Mouse (Mus musculus): ENCODE data around the gene Fbxl18. TPM values are rescaled to one million over a fixed set of nuclear protein-coding genes. Genes with fewer than 3 reads are reported as not detected.

Gene Fbxl18
- polyA plus RNA-seq, 1 experiment from 2014 or later: 16.1 TPM

DNA sequence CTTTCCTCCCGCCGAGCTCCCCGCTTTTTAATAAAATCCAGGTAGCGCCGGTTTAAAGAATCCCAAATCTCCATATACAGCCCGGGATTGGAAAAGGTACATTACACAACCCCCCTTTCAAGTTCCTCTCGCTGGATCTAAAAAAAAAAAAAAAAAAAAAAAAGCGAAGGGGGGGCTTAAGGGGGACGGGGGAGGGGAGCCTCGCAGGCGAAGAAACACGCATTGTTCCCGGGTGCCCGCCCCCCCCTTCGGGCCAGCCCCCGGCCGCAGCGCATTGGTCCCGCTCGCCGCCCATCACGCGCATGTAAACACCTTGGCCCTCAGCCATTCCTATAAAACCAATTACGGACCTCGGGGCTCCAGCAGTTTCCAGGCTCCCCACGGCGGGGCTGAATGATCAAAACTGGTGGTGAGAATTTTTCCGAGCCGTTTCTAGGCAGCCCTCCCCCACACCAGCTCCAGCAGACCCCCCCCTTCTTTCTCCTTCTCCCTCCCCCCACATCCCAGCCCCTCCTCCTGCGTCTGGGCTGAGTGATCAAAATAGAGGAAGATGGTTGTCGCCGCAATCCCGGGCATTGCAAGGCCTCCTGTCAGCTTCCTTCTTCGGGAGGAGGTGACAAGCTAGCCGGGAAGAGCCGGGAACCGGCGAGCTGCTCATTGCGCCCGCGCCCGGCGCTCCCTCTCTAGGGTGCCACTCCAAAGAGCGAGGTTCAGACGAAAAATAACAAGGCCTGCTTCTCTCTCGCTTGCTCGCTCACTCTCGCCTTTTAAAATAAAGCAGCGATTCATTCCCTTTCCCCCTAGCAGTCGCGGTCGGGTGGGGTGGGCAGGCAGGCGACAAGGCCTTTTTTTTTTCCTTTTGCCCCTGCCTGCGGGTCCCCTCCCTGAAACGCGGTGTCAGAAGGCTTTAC is 77.4 kb downstream of the Fbxl18 start, which contains the start of gene Tnrc18:
Gene Tnrc18, minus strand, starts transcription at position 139 of the 911 bp plus-strand sequence.
- Histone ChIP-seq H3K4me2 (replicated peaks) (peak within 1 kb of the TSS; percentile 98), H3K27ac (peak within 1 kb of the TSS; percentile 100), H3K9ac (peak within 1 kb of the TSS; percentile 100), H3K4me3 (peak within 1 kb of the TSS; percentile 92), H3K9me3 (no peaks in the 10 kb centered on the region), H3K27me3 (no peaks in the 10 kb centered on the region), H3K4me1 (peaks cover 9% of the 10 kb centered on the region), H3K36me3 (peaks cover 24% of the 10 kb centered on the region)
- ATAC-seq (ENCODE audit: low FRiP score, low read depth): peak; percentile 63
- WGBS: under 1% methylated on average over 56 of the region's 56 CpGs

Other genes starting within 250 kb of the Fbxl18 start
- 9.0 and 10.6 TPM in 2 replicates for gene Slc29a4, start 202.9 kb downstream of the Fbxl18 start, polyA plus RNA-seq (2015; fragmentation: Nextera tagmentation; extraction: Ambion mirVana)
- gene Tnrc18, start 77.8 kb downstream of the Fbxl18 start, polyA plus RNA-seq (2015; fragmentation: Nextera tagmentation; extraction: Ambion mirVana): 37.4 and 37.7 TPM in 2 replicates
- 15,880 and 15,896 TPM in 2 replicates for gene Actb, start 11.3 kb upstream of the Fbxl18 start, polyA plus RNA-seq (2015; fragmentation: Nextera tagmentation; extraction: Ambion mirVana)
- 421 and 428 TPM in 2 replicates for gene Fscn1, start 64.9 kb upstream of the Fbxl18 start, polyA plus RNA-seq (2015; fragmentation: Nextera tagmentation; extraction: Ambion mirVana)
- 45.7 and 49.4 TPM in 2 replicates for gene Rnf216, start 217.6 kb upstream of the Fbxl18 start, polyA plus RNA-seq (2015; fragmentation: Nextera tagmentation; extraction: Ambion mirVana)